Mouse (Mus musculus) gastrocnemius, adult 8-10 months (tissue): ENCODE measurements around the gene March1. TPM values are rescaled to one million over a fixed set of nuclear protein-coding genes. Genes with fewer than 3 reads are reported as not detected.

ENCODE experiments used
- DNase-seq, 2 experiments: peaks; one replicate each; pipeline ENCODE4 v3.0.0; 2022; ENCODE audit warnings: low spot score in 2 of 2
- total RNA-seq, 4 experiments: library from RNA; stranded (reverse); gene quantifications; 2 replicates each; pipeline ENCODE4 v1.2.4; 2022

The March1 gene
- total RNA-seq = under 1 TPM; 0.17 to 0.54 (median 0.40) TPM

GRCm38 (mm10) chr8:65617871-65618751, at the start of gene March1:
Gene March1, plus strand, starts transcription at chr8:65617900.
- DNase-seq = no peak

GRCm38 (mm10) chr8:65586909-65587308, 30.8 kb upstream of the March1 start:
- DNase-seq = no peak

- DNase-seq = no peak
Measured at GRCm38 (mm10) chr8:65603241-65603640, 14.5 kb upstream of the March1 start.

GRCm38 (mm10) chr8:65609509-65609908, 8.2 kb upstream of the March1 start:
- DNase-seq = no peak

- no peak for DNase-seq
Measured at GRCm38 (mm10) chr8:65618966-65619365, 1.3 kb downstream of the March1 start.

GRCm38 (mm10) chr8:65644931-65645330, 27.2 kb downstream of the March1 start:
- DNase-seq = no peak

- no peak for DNase-seq
Measured at GRCm38 (mm10) chr8:65645502-65645901, 27.8 kb downstream of the March1 start.

- no peak for DNase-seq
Measured at GRCm38 (mm10) chr8:65645945-65646344, 28.2 kb downstream of the March1 start.

- no peak for DNase-seq
Measured at GRCm38 (mm10) chr8:65655924-65656323, 38.2 kb downstream of the March1 start.

- no peak for DNase-seq
Measured at GRCm38 (mm10) chr8:65661885-65662284, 44.2 kb downstream of the March1 start.

- no peak for DNase-seq
Measured at GRCm38 (mm10) chr8:65665786-65666185, 48.1 kb downstream of the March1 start.

GRCm38 (mm10) chr8:65743066-65743465, 125.4 kb downstream of the March1 start:
- no peak for DNase-seq

- DNase-seq = no peak
Measured at GRCm38 (mm10) chr8:65775815-65776214, 158.1 kb downstream of the March1 start.

- no peak for DNase-seq
Measured at GRCm38 (mm10) chr8:65781156-65781555, 163.5 kb downstream of the March1 start.

GRCm38 (mm10) chr8:65812971-65813370, 195.3 kb downstream of the March1 start:
- no peak for DNase-seq

- DNase-seq = no peak
Measured at GRCm38 (mm10) chr8:65922294-65923019, 304.8 kb downstream of the March1 start.

- DNase-seq = no peak
Measured at GRCm38 (mm10) chr8:65956948-65957347, 339.2 kb downstream of the March1 start.

- no peak for DNase-seq
Measured at GRCm38 (mm10) chr8:65957492-65957891, 339.8 kb downstream of the March1 start.

GRCm38 (mm10) chr8:65966502-65967222, 349.0 kb downstream of the March1 start:
- no peak for DNase-seq

- no peak for DNase-seq
Measured at GRCm38 (mm10) chr8:65967223-65967778, 349.6 kb downstream of the March1 start.

- no peak for DNase-seq
Measured at GRCm38 (mm10) chr8:65976905-65977304, 359.2 kb downstream of the March1 start.
